Mouse (Mus musculus): ENCODE results near the gene Ptprh. TPM values are rescaled to one million over a fixed set of nuclear protein-coding genes. Genes with fewer than 3 reads are reported as not detected.

Gene Ptprh
- 0.92 TPM for polyA plus RNA-seq (2015; fragmentation: Illumina TruSeq; extraction: RNeasy Lipid Tissue Mini Kit (QIAGEN cat#74804); ENCODE audit: low read depth, low replicate concordance)

GRCm38 (mm10) chr7:4603873-4604272 is at the start of gene Ptprh:
Ptprh (minus strand) TSS chr7:4604041.

GRCm38 (mm10) chr7:4631031-4631430 is 27.2 kb upstream of the Ptprh start, which contains the start of gene Tmem86b:
Tmem86b (minus strand) TSS chr7:4631422.

GRCm38 (mm10) chr7:4547221-4547641 is 56.6 kb downstream of the Ptprh start, which contains the start of gene Syt5:
Syt5 (minus strand) TSS chr7:4547541.

GRCm38 (mm10) chr7:4532005-4532729 is 71.7 kb downstream of the Ptprh start, which contains the start of gene Dnaaf3:
Dnaaf3 (minus strand) TSS chr7:4532453.

GRCm38 (mm10) chr7:4524212-4524922 is 79.5 kb downstream of the Ptprh start, which contains the start of gene Tnni3:
Tnni3 (minus strand) TSS chr7:4524229.

GRCm38 (mm10) chr7:4516332-4517050 is 87.3 kb downstream of the Ptprh start, which contains the start of gene Tnnt1:
Tnnt1 (minus strand) TSS chr7:4516382.

GRCm38 (mm10) chr7:4501558-4502397 is 102.1 kb downstream of the Ptprh start, which contains the start of gene Ppp1r12c:
Ppp1r12c (minus strand) TSS chr7:4501680.

Other genes with a start within 250 kb of the Ptprh start
- not detected for gene Gp6, start 206.3 kb downstream of the Ptprh start, polyA plus RNA-seq (2015; fragmentation: Illumina TruSeq; extraction: RNeasy Lipid Tissue Mini Kit (QIAGEN cat#74804); ENCODE audit: low read depth, low replicate concordance)
- gene Rdh13, start 158.4 kb downstream of the Ptprh start, polyA plus RNA-seq (2015; fragmentation: Illumina TruSeq; extraction: RNeasy Lipid Tissue Mini Kit (QIAGEN cat#74804); ENCODE audit: low read depth, low replicate concordance): 32.6 TPM
- gene Eps8l1, start 143.4 kb downstream of the Ptprh start, polyA plus RNA-seq (2015; fragmentation: Illumina TruSeq; extraction: RNeasy Lipid Tissue Mini Kit (QIAGEN cat#74804); ENCODE audit: low read depth, low replicate concordance): 12.5 TPM
- gene Ppp1r12c, start 102.4 kb downstream of the Ptprh start, polyA plus RNA-seq (2015; fragmentation: Illumina TruSeq; extraction: RNeasy Lipid Tissue Mini Kit (QIAGEN cat#74804); ENCODE audit: low read depth, low replicate concordance): 134 TPM
- gene Tnnt1, start 87.7 kb downstream of the Ptprh start, polyA plus RNA-seq (2015; fragmentation: Illumina TruSeq; extraction: RNeasy Lipid Tissue Mini Kit (QIAGEN cat#74804); ENCODE audit: low read depth, low replicate concordance): 30.2 TPM
- 3.3 TPM for gene Tnni3, start 79.8 kb downstream of the Ptprh start, polyA plus RNA-seq (2015; fragmentation: Illumina TruSeq; extraction: RNeasy Lipid Tissue Mini Kit (QIAGEN cat#74804); ENCODE audit: low read depth, low replicate concordance)
- gene Dnaaf3, start 71.6 kb downstream of the Ptprh start, polyA plus RNA-seq (2015; fragmentation: Illumina TruSeq; extraction: RNeasy Lipid Tissue Mini Kit (QIAGEN cat#74804); ENCODE audit: low read depth, low replicate concordance): 1.2 TPM
- 318 TPM for gene Syt5, start 56.5 kb downstream of the Ptprh start, polyA plus RNA-seq (2015; fragmentation: Illumina TruSeq; extraction: RNeasy Lipid Tissue Mini Kit (QIAGEN cat#74804); ENCODE audit: low read depth, low replicate concordance)
- 13.2 TPM for gene Tmem86b, start 27.4 kb upstream of the Ptprh start, polyA plus RNA-seq (2015; fragmentation: Illumina TruSeq; extraction: RNeasy Lipid Tissue Mini Kit (QIAGEN cat#74804); ENCODE audit: low read depth, low replicate concordance)
- gene Ppp6r1, start 55.0 kb upstream of the Ptprh start, polyA plus RNA-seq (2015; fragmentation: Illumina TruSeq; extraction: RNeasy Lipid Tissue Mini Kit (QIAGEN cat#74804); ENCODE audit: low read depth, low replicate concordance): 99.8 TPM
- gene Hspbp1, start 81.0 kb upstream of the Ptprh start, polyA plus RNA-seq (2015; fragmentation: Illumina TruSeq; extraction: RNeasy Lipid Tissue Mini Kit (QIAGEN cat#74804); ENCODE audit: low read depth, low replicate concordance): 126 TPM
- gene Brsk1, start 86.6 kb upstream of the Ptprh start, polyA plus RNA-seq (2015; fragmentation: Illumina TruSeq; extraction: RNeasy Lipid Tissue Mini Kit (QIAGEN cat#74804); ENCODE audit: low read depth, low replicate concordance): 257 TPM
- not detected for gene Tmem150b, start 121.2 kb upstream of the Ptprh start, polyA plus RNA-seq (2015; fragmentation: Illumina TruSeq; extraction: RNeasy Lipid Tissue Mini Kit (QIAGEN cat#74804); ENCODE audit: low read depth, low replicate concordance)
- 21.4 TPM for gene Kmt5c, start 136.1 kb upstream of the Ptprh start, polyA plus RNA-seq (2015; fragmentation: Illumina TruSeq; extraction: RNeasy Lipid Tissue Mini Kit (QIAGEN cat#74804); ENCODE audit: low read depth, low replicate concordance)
- 12.2 TPM for gene Cox6b2, start 149.1 kb upstream of the Ptprh start, polyA plus RNA-seq (2015; fragmentation: Illumina TruSeq; extraction: RNeasy Lipid Tissue Mini Kit (QIAGEN cat#74804); ENCODE audit: low read depth, low replicate concordance)
- not detected for gene Fam71e2, start 167.3 kb upstream of the Ptprh start, polyA plus RNA-seq (2015; fragmentation: Illumina TruSeq; extraction: RNeasy Lipid Tissue Mini Kit (QIAGEN cat#74804); ENCODE audit: low read depth, low replicate concordance)
- gene Il11, start 178.8 kb upstream of the Ptprh start, polyA plus RNA-seq (2015; fragmentation: Illumina TruSeq; extraction: RNeasy Lipid Tissue Mini Kit (QIAGEN cat#74804); ENCODE audit: low read depth, low replicate concordance): 0.67 TPM
- not detected for gene Tmem190, start 178.9 kb upstream of the Ptprh start, polyA plus RNA-seq (2015; fragmentation: Illumina TruSeq; extraction: RNeasy Lipid Tissue Mini Kit (QIAGEN cat#74804); ENCODE audit: low read depth, low replicate concordance)
- gene Tmem238, start 185.6 kb upstream of the Ptprh start, polyA plus RNA-seq (2015; fragmentation: Illumina TruSeq; extraction: RNeasy Lipid Tissue Mini Kit (QIAGEN cat#74804); ENCODE audit: low read depth, low replicate concordance): 1.4 TPM
- gene Rpl28, start 188.8 kb upstream of the Ptprh start, polyA plus RNA-seq (2015; fragmentation: Illumina TruSeq; extraction: RNeasy Lipid Tissue Mini Kit (QIAGEN cat#74804); ENCODE audit: low read depth, low replicate concordance): 466 TPM
- gene Ube2s, start 208.5 kb upstream of the Ptprh start, polyA plus RNA-seq (2015; fragmentation: Illumina TruSeq; extraction: RNeasy Lipid Tissue Mini Kit (QIAGEN cat#74804); ENCODE audit: low read depth, low replicate concordance): 175 TPM
- 75.7 TPM for gene Shisa7, start 240.7 kb upstream of the Ptprh start, polyA plus RNA-seq (2015; fragmentation: Illumina TruSeq; extraction: RNeasy Lipid Tissue Mini Kit (QIAGEN cat#74804); ENCODE audit: low read depth, low replicate concordance)

Measured in brain, adult 10 weeks (tissue).